Mouse (Mus musculus) inflammation-experienced regulatory T-cells, adult 6 months (primary cell): ENCODE results near the gene Trpt1. TPM values are rescaled to one million over a fixed set of nuclear protein-coding genes. Genes with fewer than 3 reads are reported as not detected.

Experiments used
- polyA plus RNA-seq, 3 experiments: library from polyadenylated mRNA; unstranded; fragments of 100-300 nt; shearing (Covaris generic); gene quantifications; one replicate each; pipeline ENCODE4 v1.2.1; 2017

Gene Trpt1
- polyA plus RNA-seq, 3 experiments from 2014 or later, result 6.4 to 12.8 (median 8.2) TPM

Other genes starting within 250 kb of the Trpt1 start
- 10 to 100 TPM in 1 of 3 experiments, 1 to 10 TPM in 2; 7.4 to 13.5 (median 8.6) TPM for gene Rps6ka4, start 155.5 kb upstream of the Trpt1 start, polyA plus RNA-seq
- 1 to 10 TPM; 4.4 to 5.8 (median 4.7) TPM for gene Ccdc88b, start 137.9 kb upstream of the Trpt1 start, polyA plus RNA-seq
- gene Trmt112, start 86.4 kb upstream of the Trpt1 start, polyA plus RNA-seq, result 100 to 1,000 TPM; 143 to 219 (median 200) TPM
- 100 to 1,000 TPM; 209 to 245 (median 241) TPM for gene Prdx5, start 86.0 kb upstream of the Trpt1 start, polyA plus RNA-seq
- gene Esrra, start 74.3 kb upstream of the Trpt1 start, polyA plus RNA-seq, result 1 to 10 TPM; 2.3 to 4.4 (median 4.2) TPM
- under 1 TPM in 1 of 3 experiments, not detected in 2; 0.59 TPM for gene Catsperz, start 70.8 kb upstream of the Trpt1 start, polyA plus RNA-seq
- not detected for gene Kcnk4, start 61.6 kb upstream of the Trpt1 start, polyA plus RNA-seq
- gene Bad, start 54.3 kb upstream of the Trpt1 start, polyA plus RNA-seq, result 10 to 100 TPM; 42.9 to 55.0 (median 47.6) TPM
- gene Gpr137, start 53.7 kb upstream of the Trpt1 start, polyA plus RNA-seq, result 10 to 100 TPM in 1 of 3 experiments, 1 to 10 TPM in 2; 4.6 to 13.0 (median 9.1) TPM
- 10 to 100 TPM; 18.2 to 35.2 (median 29.7) TPM for gene Ppp1r14b, start 21.2 kb upstream of the Trpt1 start, polyA plus RNA-seq
- 1 to 10 TPM; 2.8 to 4.3 (median 3.6) TPM for gene Plcb3, start 19.7 kb upstream of the Trpt1 start, polyA plus RNA-seq
- 100 to 1,000 TPM in 1 of 3 experiments, 10 to 100 TPM in 2; 44.0 to 102 (median 47.1) TPM for gene Fkbp2, start 15.6 kb upstream of the Trpt1 start, polyA plus RNA-seq
- 1 to 10 TPM; 2.5 to 3.6 (median 3.5) TPM for gene Vegfb, start 8.5 kb upstream of the Trpt1 start, polyA plus RNA-seq
- 10 to 100 TPM; 34.1 to 59.7 (median 59.0) TPM for gene Dnajc4, start 3.6 kb upstream of the Trpt1 start, polyA plus RNA-seq
- gene Nudt22, start within 50 bp of the Trpt1 start, polyA plus RNA-seq, result 10 to 100 TPM; 23.7 to 35.3 (median 33.7) TPM
- gene Fermt3, start 23.3 kb downstream of the Trpt1 start, polyA plus RNA-seq, result 100 to 1,000 TPM; 253 to 288 (median 257) TPM
- gene Stip1, start 43.8 kb downstream of the Trpt1 start, polyA plus RNA-seq, result 100 to 1,000 TPM; 104 to 160 (median 120) TPM
- 1 to 10 TPM in 2 of 3 experiments, under 1 TPM in 1; 0.99 to 3.1 (median 1.8) TPM for gene Macrod1, start 60.7 kb downstream of the Trpt1 start, polyA plus RNA-seq
- under 1 TPM in 1 of 3 experiments, not detected in 2; 0.20 TPM for gene Flrt1, start 109.6 kb downstream of the Trpt1 start, polyA plus RNA-seq
- gene Otub1, start 210.2 kb downstream of the Trpt1 start, polyA plus RNA-seq, result 100 to 1,000 TPM; 164 to 183 (median 169) TPM
- gene Cox8a, start 221.5 kb downstream of the Trpt1 start, polyA plus RNA-seq, result 100 to 1,000 TPM; 284 to 445 (median 299) TPM
- 10 to 100 TPM; 21.3 to 28.4 (median 27.4) TPM for gene Naa40, start 245.1 kb downstream of the Trpt1 start, polyA plus RNA-seq